Mouse (Mus musculus) midbrain, postnatal 0 days (tissue): ENCODE data around the gene Jmjd4. TPM values are rescaled to one million over a fixed set of nuclear protein-coding genes. Genes with fewer than 3 reads are reported as not detected.
A peak's percentile ranks its signal among the peaks of the same experiment; 100 is the strongest.

Experiments
- ATAC-seq: fragments of 200-750 bp; cut with Nextera tagmentation; 2 replicates; pipeline ENCODE4 v1.8.0; 2017; ENCODE audit warnings: moderate number of reproducible peaks, mild to moderate bottlenecking, moderate TSS enrichment, moderate library complexity; ENCODE audit not compliant: low FRiP score
- DNase-seq: peaks from one replicate; pipeline ENCODE4 v3.0.0-alpha.2; 2015; ENCODE audit warnings: low spot score
- H3K27ac ChIP-seq: fragments of 300-500 bp; sonication (generic); 2 replicates; pipeline ENCODE4 v1.5.1; 2014; ENCODE audit warnings: low read depth, mild to moderate bottlenecking, low read length, mixed read lengths
- H3K27me3 ChIP-seq: fragments of 300-500 bp; sonication (generic); 2 replicates; pipeline ENCODE4 v1.6.1; 2014; ENCODE audit warnings: low read length, control low read depth, mixed read lengths; ENCODE audit not compliant: insufficient read depth
- H3K36me3 ChIP-seq: fragments of 300-500 bp; sonication (generic); 2 replicates; pipeline ENCODE4 v1.6.1; 2014; ENCODE audit warnings: low read length, control low read depth, mixed read lengths; ENCODE audit not compliant: insufficient read depth
- H3K4me1 ChIP-seq: fragments of 300-500 bp; sonication (generic); 2 replicates; pipeline ENCODE4 v1.6.1; 2014; ENCODE audit warnings: mild to moderate bottlenecking, control low read depth, antibody characterized with exemption, low read length, mixed read lengths; ENCODE audit not compliant: insufficient read depth
- H3K4me2 ChIP-seq: fragments of 300-500 bp; sonication (generic); 2 replicates; pipeline ENCODE4 v1.6.1; 2014; ENCODE audit warnings: low read depth, mild to moderate bottlenecking, low read length, mixed read lengths; ENCODE audit not compliant: poor library complexity, severe bottlenecking
- H3K4me3 ChIP-seq: fragments of 300-500 bp; sonication (generic); 2 replicates; pipeline ENCODE4 v1.5.1; 2014; ENCODE audit warnings: low read depth, mild to moderate bottlenecking, low read length, moderate library complexity
- H3K9ac ChIP-seq: fragments of 300-500 bp; sonication (generic); replicated peaks from 2 replicates; pipeline ENCODE4 v1.6.1; 2014; ENCODE audit warnings: mild to moderate bottlenecking, low read length, moderate library complexity, mixed read lengths; ENCODE audit not compliant: poor library complexity, severe bottlenecking
- H3K9me3 ChIP-seq: fragments of 300-500 bp; sonication (generic); 2 replicates; pipeline ENCODE4 v1.6.1; 2016; ENCODE audit warnings: low read length, control low read depth
- CTCF ChIP-seq: IDR thresholded peaks from 2 replicates; pipeline ENCODE4 v1.5.1; 2016; ENCODE audit warnings: antibody characterized with exemption, mild to moderate bottlenecking
- WGBS: fragments of 180-500 bp; shearing (Covaris S2); extraction: QIAGEN DNeasy Blood & Tissue Kit; methylation state at CpG from one replicate; pipeline ENCODE4 v1.1.7; 2014; 5-methylcytosine and 5-hydroxymethylcytosine counted together
- polyA plus RNA-seq: library from polyadenylated mRNA; unstranded; fragments of >200 nt; fragmentation: Nextera tagmentation; extraction: Ambion mirVana; gene quantifications from 2 replicates; pipeline ENCODE4 v1.2.1, GENCODE M21; 2015
- total RNA-seq: library from RNA; depleted of rRNA; stranded (reverse); fragments of >200 nt; gene quantifications from 2 replicates; pipeline ENCODE4 v1.2.3, GENCODE M21; 2014; rRNA removed

The Jmjd4 gene
- total and polyA plus RNA-seq, 2 experiments from 2014 or later: 22.7 to 38.0 TPM

GRCm38 (mm10) chr11:59501978-59502700, 52.3 kb downstream of the Jmjd4 start:
- ATAC-seq (no peak), DNase-seq (no peak)
- TF ChIP-seq CTCF: no peak
- 92% methylated on average over 5 of the region's 5 CpGs for WGBS
- H3K4me3 ChIP-seq: no peak overlapping the region
- H3K4me1 ChIP-seq: peaks cover 6% of the 10 kb centered on the region
- H3K9me3 ChIP-seq: no peaks in the 10 kb centered on the region
- H3K36me3 ChIP-seq: peaks cover 46% of the 10 kb centered on the region
- H3K27ac ChIP-seq: no peak overlapping the region
- no peaks in the 10 kb centered on the region for H3K27me3 ChIP-seq
- no peak overlapping the region for H3K4me2 ChIP-seq
- no peak overlapping the region for H3K9ac ChIP-seq

GRCm38 (mm10) chr11:59505351-59505838, 55.5 kb downstream of the Jmjd4 start:
- peak overlapping the region; percentile 96 for H3K9ac ChIP-seq
- H3K27ac ChIP-seq: peak overlapping the region; percentile 91
- H3K9me3 ChIP-seq: no peaks in the 10 kb centered on the region
- H3K4me1 ChIP-seq: peaks cover 9% of the 10 kb centered on the region
- no peak for TF ChIP-seq CTCF
- under 1% methylated on average over 20 of the region's 21 CpGs for WGBS
- H3K27me3 ChIP-seq: no peaks in the 10 kb centered on the region
- peaks cover 30% of the 10 kb centered on the region; the same call in 1 of the 2 replicates for H3K36me3 ChIP-seq
- peak overlapping the region; percentile 84 for H3K4me3 ChIP-seq
- peak; percentile 28; the same call in 1 of the 2 replicates for ATAC-seq
- peak; percentile 71 for DNase-seq
- H3K4me2 ChIP-seq: peak overlapping the region; percentile 80

GRCm38 (mm10) chr11:59505839-59506712, 56.2 kb downstream of the Jmjd4 start:
- no peaks in the 10 kb centered on the region for H3K9me3 ChIP-seq
- H3K9ac ChIP-seq: peak overlapping the region; percentile 96
- peak overlapping the region; percentile 80 for H3K4me2 ChIP-seq
- ATAC-seq (peak; percentile 90), DNase-seq (peak; percentile 90)
- H3K27me3 ChIP-seq: no peaks in the 10 kb centered on the region
- under 1% methylated on average over 42 of the region's 71 CpGs for WGBS
- peak overlapping the region; percentile 91 for H3K27ac ChIP-seq
- no peak for TF ChIP-seq CTCF
- H3K4me1 ChIP-seq: peaks cover 9% of the 10 kb centered on the region
- H3K4me3 ChIP-seq: peak overlapping the region; percentile 84
- peaks cover 29% of the 10 kb centered on the region; the same call in 1 of the 2 replicates for H3K36me3 ChIP-seq

GRCm38 (mm10) chr11:59506713-59507074, 56.8 kb downstream of the Jmjd4 start:
- WGBS: 0% methylated on average over 14 of the region's 14 CpGs
- DNase-seq (no peak), ATAC-seq (peak; percentile 41; the same call in 1 of the 2 replicates)
- Histone ChIP-seq H3K9ac (peak overlapping the region; percentile 96), H3K27me3 (no peaks in the 10 kb centered on the region), H3K4me2 (peak overlapping the region; percentile 80), H3K27ac (peak overlapping the region; percentile 91), H3K4me1 (peaks cover 9% of the 10 kb centered on the region), H3K36me3 (peaks cover 23% of the 10 kb centered on the region; the same call in 1 of the 2 replicates), H3K9me3 (no peaks in the 10 kb centered on the region), H3K4me3 (peak overlapping the region; percentile 84)
- TF ChIP-seq CTCF: peak; percentile 7; the same call in 1 of the 2 replicates

Other genes with a start within 250 kb of the Jmjd4 start
- gene Mrpl55, start 247.6 kb upstream of the Jmjd4 start, total RNA-seq: 65.0 and 80.6 TPM in 2 replicates
- 104 and 112 TPM in 2 replicates for gene Mrpl55, start 247.6 kb upstream of the Jmjd4 start, polyA plus RNA-seq
- gene 2310033P09Rik, start 241.7 kb upstream of the Jmjd4 start, total RNA-seq: 7.0 and 7.3 TPM in 2 replicates
- gene 2310033P09Rik, start 241.7 kb upstream of the Jmjd4 start, polyA plus RNA-seq: 25.5 and 28.3 TPM in 2 replicates
- gene Arf1, start 221.8 kb upstream of the Jmjd4 start, total RNA-seq: 372 and 409 TPM in 2 replicates
- 626 and 656 TPM in 2 replicates for gene Arf1, start 221.8 kb upstream of the Jmjd4 start, polyA plus RNA-seq
- 0.16 TPM in 1 of 2 replicates, not detected in the other for gene Wnt3a, start 159.3 kb upstream of the Jmjd4 start, total RNA-seq
- gene Wnt3a, start 159.3 kb upstream of the Jmjd4 start, polyA plus RNA-seq: 0.10 TPM in 1 of 2 replicates, not detected in the other
- 4.2 and 5.6 TPM in 2 replicates for gene Wnt9a, start 143.1 kb upstream of the Jmjd4 start, total RNA-seq
- gene Wnt9a, start 143.1 kb upstream of the Jmjd4 start, polyA plus RNA-seq: 2.3 and 2.9 TPM in 2 replicates
- not detected in 2 replicates for gene Prss38, start 74.4 kb upstream of the Jmjd4 start, total RNA-seq
- gene Prss38, start 74.4 kb upstream of the Jmjd4 start, polyA plus RNA-seq: 0.22 TPM in 1 of 2 replicates, not detected in the other
- 465 and 467 TPM in 2 replicates for gene Snap47, start 1.1 kb downstream of the Jmjd4 start, total RNA-seq
- gene Snap47, start 1.1 kb downstream of the Jmjd4 start, polyA plus RNA-seq: 588 and 631 TPM in 2 replicates
- gene Zfp867, start 22.4 kb downstream of the Jmjd4 start, total RNA-seq: 7.6 and 11.2 TPM in 2 replicates
- gene Zfp867, start 22.4 kb downstream of the Jmjd4 start, polyA plus RNA-seq: 6.4 and 8.0 TPM in 2 replicates
- gene Zkscan17, start 76.7 kb downstream of the Jmjd4 start, total RNA-seq: 20.2 and 30.4 TPM in 2 replicates
- 13.3 and 14.7 TPM in 2 replicates for gene Zkscan17, start 76.7 kb downstream of the Jmjd4 start, polyA plus RNA-seq
- 0.27 TPM in 1 of 2 replicates, not detected in the other for gene Nlrp3, start 91.5 kb downstream of the Jmjd4 start, total RNA-seq
- 0.07 and 0.11 TPM in 2 replicates for gene Nlrp3, start 91.5 kb downstream of the Jmjd4 start, polyA plus RNA-seq
- gene Olfr222, start 126.2 kb downstream of the Jmjd4 start, total RNA-seq: not detected in 2 replicates
- not detected in 2 replicates for gene Olfr222, start 126.2 kb downstream of the Jmjd4 start, polyA plus RNA-seq
- not detected in 2 replicates for gene Olfr223, start 143.2 kb downstream of the Jmjd4 start, total RNA-seq
- not detected in 2 replicates for gene Olfr223, start 143.2 kb downstream of the Jmjd4 start, polyA plus RNA-seq
- gene Mprip, start 211.3 kb downstream of the Jmjd4 start, total RNA-seq: 157 and 172 TPM in 2 replicates
- gene Mprip, start 211.3 kb downstream of the Jmjd4 start, polyA plus RNA-seq: 49.3 and 53.3 TPM in 2 replicates